1 mouse cellular context compared by ENCODE assay signal in the genomic region with DNA sequence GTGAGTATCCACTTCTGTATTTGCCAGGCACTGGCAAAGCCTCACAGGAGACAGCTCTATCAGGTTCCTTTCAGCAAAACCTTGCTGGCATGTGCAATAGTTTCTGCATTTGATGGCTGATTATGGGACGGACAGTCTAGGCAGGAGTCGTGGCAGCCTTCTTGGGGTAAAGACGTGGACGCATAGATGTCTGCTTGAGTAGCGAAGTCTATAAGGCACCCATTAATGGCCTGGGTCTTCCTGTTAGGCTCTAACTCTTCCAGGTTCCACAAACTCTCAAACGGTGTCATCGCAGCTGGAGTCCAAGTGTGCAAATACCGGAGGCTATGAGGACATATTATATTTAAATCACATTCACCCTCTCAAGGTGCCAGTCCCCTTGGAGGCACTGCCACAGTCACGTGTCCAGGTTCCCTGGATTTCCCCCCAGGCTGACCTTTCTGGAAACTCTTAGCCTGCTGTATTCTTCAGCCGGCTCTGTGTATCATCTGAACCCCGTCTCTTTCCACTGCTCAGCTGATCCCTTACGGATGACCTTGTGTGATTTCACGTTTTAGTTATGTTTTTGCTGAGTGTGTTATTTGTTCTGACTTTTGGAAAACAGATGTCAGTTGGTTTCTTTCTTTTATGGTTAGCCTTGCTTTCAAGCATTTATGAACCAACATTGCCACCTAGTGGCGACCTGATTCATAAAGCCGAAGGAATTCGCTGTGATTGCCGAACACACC.
A peak's percentile ranks its signal among the peaks of the same experiment; 100 is the strongest.
TF ChIP-seq lines count a peak whose summit lies in the region.

No protein-coding gene starts in this region.

TF ChIP-seq in CH12.LX, 34 proteins besides CTCF, POLR2A, EP300 and RAD21 (continued from another document):
- peak; percentile 41; the same call in 1 of the 2 replicates for TF ChIP-seq USF2 (conservative IDR thresholded peaks at IDR 0.05; ENCODE audit: low read depth, low read length)
- no peak for TF ChIP-seq ELF1 (IDR thresholded peaks at IDR 0.05; ENCODE audit: low read depth, low read length)
